In genomic region chr8:94734735-94735350, GRCm38 (mm10) we compare ENCODE assay signal across 23 mouse cellular contexts. TPM values are rescaled to one million over a fixed set of nuclear protein-coding genes. Genes with fewer than 3 reads are reported as not detected.
DNase-seq lines count a peak whose midpoint lies in the region; ATAC-seq and TF ChIP-seq lines count a peak whose summit lies in the region.
"Had no signal": no experiment of that assay in that cellular context is flagged by ENCODE, and none has a peak within 500 bp of the region (broad histone marks: within the 10 kb centered on the region; RNA-seq: fewer than 3 reads in every experiment).

No protein-coding gene starts in this region.

- peak overlapping the region; percentile 65 for H3K4me2 ChIP-seq in liver, embryonic 12.5 days
- no peak overlapping the region for H3K4me2 ChIP-seq in lung, postnatal 0 days (replicated peaks; ENCODE audit: low read depth, low read length)
- H3K4me2 ChIP-seq: limb, embryonic 12.5 days; midbrain, embryonic 12.5 days; neural tube, embryonic 13.5 days; stomach, embryonic 15.5 days had no signal

- H3K9ac ChIP-seq in liver, embryonic 12.5 days, result peak overlapping the region; percentile 68
- no peak overlapping the region for H3K9ac ChIP-seq in lung, postnatal 0 days (replicated peaks; ENCODE audit: low read depth)
- H3K9ac ChIP-seq: heart, embryonic 15.5 days; limb, embryonic 12.5 days; lung, embryonic 14.5 days; midbrain, embryonic 12.5 days; neural tube, embryonic 13.5 days; stomach, embryonic 15.5 days had no signal

- DNase-seq in heart, adult 11 months, result peak; percentile 79
- no peak for DNase-seq in heart, postnatal 14 days
- DNase-seq in spleen, adult 2 months (ENCODE audit: low read depth in 1 of 2, low spot score in 2 of 2), result no peak
- no peak for DNase-seq in spleen, adult 12 weeks (ENCODE audit: low spot score)
- DNase-seq in lung, postnatal 0 days (ENCODE audit: low spot score), result no peak
- no peak for DNase-seq in thymus, adult 2 months
- DNase-seq in yolk sac, embryonic 10.5 days (ENCODE audit: low spot score), result no peak
- DNase-seq: cerebellum, adult 9-10 months; right cerebral cortex, adult 18-20 months; thymus, adult 18-20 months had no signal

- no peak for ATAC-seq in liver, embryonic 12.5 days
- ATAC-seq in lung, postnatal 0 days, result no peak
- ATAC-seq: forebrain, embryonic 16.5 days had no signal

- H3K4me1 ChIP-seq in spleen, adult 2 months (ENCODE audit: control insufficient read depth, insufficient read depth, insufficient read length), result peaks cover 10% of the 10 kb centered on the region
- H3K4me1 ChIP-seq in liver, embryonic 12.5 days, result peaks cover 72% of the 10 kb centered on the region
- no peaks in the 10 kb centered on the region for H3K4me1 ChIP-seq in lung, postnatal 0 days (ENCODE audit: insufficient read depth, low read depth, low read length)
- peaks cover 11% of the 10 kb centered on the region for H3K4me1 ChIP-seq in thymus, adult 2 months (replicated peaks; ENCODE audit: control insufficient read depth, insufficient read depth, low read length)
- H3K4me1 ChIP-seq: limb, embryonic 12.5 days; midbrain, embryonic 12.5 days; neural tube, embryonic 13.5 days; stomach, embryonic 15.5 days had no signal

- no peaks in the 10 kb centered on the region for H3K27me3 ChIP-seq in spleen, adult 2 months (ENCODE audit: control insufficient read depth, insufficient read depth, low read length)
- H3K27me3 ChIP-seq in liver, embryonic 12.5 days (replicated peaks), result peaks cover 4% of the 10 kb centered on the region; the same call in 1 of the 2 replicates
- no peaks in the 10 kb centered on the region for H3K27me3 ChIP-seq in lung, postnatal 0 days (replicated peaks; ENCODE audit: insufficient read depth, low read length)
- no peaks in the 10 kb centered on the region for H3K27me3 ChIP-seq in thymus, adult 2 months (ENCODE audit: control insufficient read depth, insufficient read depth, low read length)
- H3K27me3 ChIP-seq: heart, embryonic 15.5 days; limb, embryonic 12.5 days; midbrain, embryonic 12.5 days; neural tube, embryonic 13.5 days; stomach, embryonic 15.5 days had no signal

- no peak overlapping the region for H3K4me3 ChIP-seq in spleen, adult 2 months (ENCODE audit: extremely low read depth, insufficient read depth, insufficient read length)
- H3K4me3 ChIP-seq in liver, embryonic 12.5 days, result 0 out of 2 replicates have a peak overlapping the region, but pooled peaks have one; percentile 9
- no peak overlapping the region for H3K4me3 ChIP-seq in lung, postnatal 0 days (ENCODE audit: low read depth, low read length)
- H3K4me3 ChIP-seq in thymus, adult 2 months (ENCODE audit: control insufficient read depth, insufficient read depth, low read length), result no peak overlapping the region
- H3K4me3 ChIP-seq: limb, embryonic 12.5 days; midbrain, embryonic 12.5 days; neural tube, embryonic 13.5 days; stomach, embryonic 15.5 days had no signal

- intact Hi-C loops in heart, postnatal 14 days (cut with DNase I), result no loop called here

- 88% methylated on average over 7 of the region's 7 CpGs for WGBS in spleen, adult 2 months
- WGBS in liver, embryonic 12.5 days (ENCODE audit: insufficient replicate concordance), result 76% methylated on average over 7 of the region's 7 CpGs
- 77% methylated on average over 7 of the region's 7 CpGs for WGBS in lung, postnatal 0 days
- 88% methylated on average over 7 of the region's 7 CpGs for WGBS in thymus, adult 2 months

- no peak for TF ChIP-seq POLR2A in spleen, adult 2 months (IDR thresholded peaks at IDR 0.05; ENCODE audit: low read depth, low read length)
- TF ChIP-seq POLR2A in thymus, adult 2 months (IDR thresholded peaks at IDR 0.05; ENCODE audit: control insufficient read depth, extremely low read depth, insufficient read depth, low read length, poor library complexity), result no peak

- H3K9me3 ChIP-seq in liver, embryonic 12.5 days (replicated peaks), result no peaks in the 10 kb centered on the region
- no peaks in the 10 kb centered on the region for H3K9me3 ChIP-seq in lung, postnatal 0 days (ENCODE audit: low read length)
- H3K9me3 ChIP-seq: heart, embryonic 15.5 days; limb, embryonic 12.5 days; midbrain, embryonic 12.5 days; neural tube, embryonic 13.5 days; stomach, embryonic 15.5 days had no signal

- no peak for TF ChIP-seq EP300 in lung, postnatal 0 days (IDR thresholded peaks at IDR 0.05)

- no peaks in the 10 kb centered on the region for H3K36me3 ChIP-seq in spleen, adult 2 months (ENCODE audit: control insufficient read depth, insufficient read depth, low read length)
- no peaks in the 10 kb centered on the region for H3K36me3 ChIP-seq in liver, embryonic 12.5 days
- H3K36me3 ChIP-seq in lung, postnatal 0 days (ENCODE audit: insufficient read depth, low read length), result no peaks in the 10 kb centered on the region
- H3K36me3 ChIP-seq in thymus, adult 2 months (ENCODE audit: control insufficient read depth, insufficient read depth, low read length), result no peaks in the 10 kb centered on the region
- H3K36me3 ChIP-seq: heart, embryonic 15.5 days; limb, embryonic 12.5 days; midbrain, embryonic 12.5 days; neural tube, embryonic 13.5 days; stomach, embryonic 15.5 days had no signal

- TF ChIP-seq CTCF in spleen, adult 2 months (IDR thresholded peaks at IDR 0.05; ENCODE audit: extremely low read depth, insufficient read depth, insufficient read length, insufficient replicate concordance), result no peak
- TF ChIP-seq CTCF in lung, postnatal 0 days (IDR thresholded peaks at IDR 0.05), result no peak
- no peak for TF ChIP-seq CTCF in thymus, adult 2 months (IDR thresholded peaks at IDR 0.05; ENCODE audit: borderline replicate concordance, control insufficient read depth, extremely low read depth, insufficient read depth, low read length, poor library complexity)

- H3K27ac ChIP-seq in spleen, adult 2 months (ENCODE audit: insufficient read depth, low read length), result peak overlapping the region; percentile 50; the same call in 1 of the 2 replicates
- peak overlapping the region; percentile 99 for H3K27ac ChIP-seq in liver, embryonic 12.5 days
- H3K27ac ChIP-seq in lung, postnatal 0 days (ENCODE audit: low read length), result no peak overlapping the region
- no peak overlapping the region for H3K27ac ChIP-seq in thymus, adult 2 months (ENCODE audit: control insufficient read depth, insufficient read depth, low read length)
- H3K27ac ChIP-seq: heart, embryonic 15.5 days; limb, embryonic 12.5 days; midbrain, embryonic 12.5 days; neural tube, embryonic 13.5 days; stomach, embryonic 15.5 days had no signal

RNA-seq across cellular contexts. Expression of gene Ccl22, which starts 10.5 kb away (rescaled TPM):
- total RNA-seq in heart, postnatal 14 days (2021), result under 1 TPM in 1 of 2 experiments, not detected in 1; 0.90 TPM
- 5.8 and 7.9 TPM in 2 replicates for polyA plus RNA-seq in spleen, adult 2 months (2012; rRNA removed)
- polyA plus RNA-seq in liver, embryonic 12.5 days (2016; fragmentation: Nextera tagmentation; extraction: Ambion mirVana), result 0.07 and 0.23 TPM in 2 replicates
- polyA plus RNA-seq in lung, postnatal 0 days (2015; fragmentation: Nextera tagmentation; extraction: Ambion mirVana), result 0.45 TPM in 2 replicates
- polyA plus RNA-seq in thymus, adult 2 months (2012; rRNA removed), result 109 and 122 TPM in 2 replicates
- total RNA-seq: gastrocnemius, postnatal 4 days had no signal
- polyA plus RNA-seq: embryonic facial prominence, embryonic 11.5 days; forebrain, embryonic 16.5 days; heart, embryonic 15.5 days; hindbrain, embryonic 11.5 days; kidney, embryonic 14.5 days; limb, embryonic 12.5 days; lung, embryonic 14.5 days; midbrain, embryonic 12.5 days; neural tube, embryonic 13.5 days; stomach, embryonic 15.5 days had no signal

RNA-seq across cellular contexts. Expression of gene Cx3cl1, which starts 37.0 kb away (rescaled TPM):
- 1 to 10 TPM; 2.8 to 3.2 TPM for total RNA-seq in heart, postnatal 14 days (2021)
- 3.0 and 3.1 TPM in 2 replicates for polyA plus RNA-seq in spleen, adult 2 months (2012; rRNA removed)
- 0.45 and 0.49 TPM in 2 replicates for polyA plus RNA-seq in liver, embryonic 12.5 days (2016; fragmentation: Nextera tagmentation; extraction: Ambion mirVana)
- 8.3 and 10.7 TPM in 2 replicates for polyA plus RNA-seq in lung, postnatal 0 days (2015; fragmentation: Nextera tagmentation; extraction: Ambion mirVana)
- 31.0 and 33.8 TPM in 2 replicates for polyA plus RNA-seq in thymus, adult 2 months (2012; rRNA removed)

RNA-seq across cellular contexts. Expression of gene Pllp, which starts 38.8 kb away (rescaled TPM):
- under 1 TPM; 0.61 to 0.86 TPM for total RNA-seq in heart, postnatal 14 days (2021)
- 0.21 and 0.31 TPM in 2 replicates for polyA plus RNA-seq in spleen, adult 2 months (2012; rRNA removed)
- polyA plus RNA-seq in liver, embryonic 12.5 days (2016; fragmentation: Nextera tagmentation; extraction: Ambion mirVana), result 1.4 TPM in 2 replicates
- 22.8 and 29.1 TPM in 2 replicates for polyA plus RNA-seq in lung, postnatal 0 days (2015; fragmentation: Nextera tagmentation; extraction: Ambion mirVana)
- 1.2 and 2.2 TPM in 2 replicates for polyA plus RNA-seq in thymus, adult 2 months (2012; rRNA removed)
- polyA plus RNA-seq: erythroblast, embryonic 14.5 days had no signal

Comparison
In these comparisons a context has a peak if more than half of its experiments do, and no peak if none do; other contexts are left out.
1. H3K27ac ChIP-seq: peak in spleen, adult 2 months (single experiment) and liver, embryonic 12.5 days (single experiment); none in lung, postnatal 0 days (single experiment) and thymus, adult 2 months (single experiment).
2. RNA of gene Ccl22, which starts 10.5 kb away (polyA plus RNA-seq): 109 to 122 TPM in thymus, adult 2 months; 5.8 to 7.9 TPM in spleen, adult 2 months, 0.45 TPM in lung, postnatal 0 days and 0.07 to 0.23 TPM in liver, embryonic 12.5 days; every median in the first group is over 10 times any median in the second.